ENCODE assay signal across 8 mouse cellular contexts in the genomic region with DNA sequence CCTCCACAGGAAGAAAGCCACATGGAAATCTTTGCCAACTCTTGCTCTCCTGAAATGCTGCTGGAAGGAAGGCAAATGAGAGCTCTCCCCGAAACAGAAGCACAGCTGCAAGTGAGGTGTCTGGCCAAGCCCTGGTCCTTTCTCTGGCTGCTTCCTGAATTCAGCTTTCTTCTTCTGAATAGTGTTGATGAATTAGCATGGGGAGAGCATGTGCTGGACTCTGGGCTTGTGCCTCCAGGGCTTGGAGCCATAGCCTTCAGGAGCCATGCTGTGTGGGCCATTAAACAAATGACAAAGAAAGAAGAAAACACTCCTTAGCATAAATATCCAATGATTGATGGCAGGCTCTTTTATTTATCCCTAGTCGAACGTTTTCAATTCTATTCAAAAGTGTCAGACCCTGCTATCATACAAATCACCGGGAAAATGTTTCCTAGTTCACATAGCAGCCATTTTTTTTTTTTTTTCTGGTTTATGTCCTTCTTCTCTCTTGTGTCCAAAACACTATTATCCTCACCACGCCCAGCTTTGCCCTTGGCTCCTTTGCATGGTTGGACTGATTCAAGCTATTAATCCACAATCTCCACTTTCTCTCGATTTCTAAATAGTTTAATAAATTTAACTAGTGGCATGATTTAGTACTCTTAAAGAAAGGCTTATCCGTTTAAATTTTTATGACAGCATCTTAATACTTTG.
DNase-seq lines count a peak whose midpoint lies in the region; ATAC-seq and TF ChIP-seq lines count a peak whose summit lies in the region.

No protein-coding gene starts in this region.

- intact Hi-C loops in left cerebral cortex, postnatal 25 days (cut with DNase I), result no loop called here
- intact Hi-C loops in heart, postnatal 25 days (cut with DNase I), result no loop called here

- H3K27me3 ChIP-seq in lung, postnatal 0 days (replicated peaks; ENCODE audit: insufficient read depth, low read length), result no peaks in the 10 kb centered on the region

- TF ChIP-seq EP300 in lung, postnatal 0 days (IDR thresholded peaks at IDR 0.05), result no peak

- DNase-seq in Muller cell, postnatal 12 days (ENCODE audit: inconsistent ontology term), result peak; percentile 85
- peak; percentile 33 for DNase-seq in cerebellum, adult 9-10 months
- DNase-seq in frontal cortex, postnatal 14 days (ENCODE audit: low spot score in 2 of 2), result peak; percentile 12 to 41
- peak; percentile 26 to 76 for DNase-seq in left cerebral cortex, postnatal 25 days (ENCODE audit: low spot score in 2 of 2)
- DNase-seq in right cerebral cortex, postnatal 14 days, result peak; percentile 11
- no peak for DNase-seq in thymus, postnatal 25 days
- DNase-seq in lung, postnatal 0 days (ENCODE audit: low spot score), result no peak
- DNase-seq in heart, postnatal 25 days (ENCODE audit: low spot score), result no peak

- H3K27ac ChIP-seq in lung, postnatal 0 days (ENCODE audit: low read length), result no peak overlapping the region

- H3K4me3 ChIP-seq in lung, postnatal 0 days (ENCODE audit: low read depth, low read length), result no peak overlapping the region

- TF ChIP-seq CTCF in lung, postnatal 0 days (IDR thresholded peaks at IDR 0.05), result no peak

- WGBS in lung, postnatal 0 days, result 36% methylated on average over 7 of the region's 7 CpGs

- H3K9me3 ChIP-seq in lung, postnatal 0 days (ENCODE audit: low read length), result no peaks in the 10 kb centered on the region

- no peak overlapping the region for H3K9ac ChIP-seq in lung, postnatal 0 days (replicated peaks; ENCODE audit: low read depth)

- no peaks in the 10 kb centered on the region for H3K4me1 ChIP-seq in lung, postnatal 0 days (ENCODE audit: insufficient read depth, low read depth, low read length)

- H3K36me3 ChIP-seq in lung, postnatal 0 days (ENCODE audit: insufficient read depth, low read length), result no peaks in the 10 kb centered on the region

- no peak overlapping the region for H3K4me2 ChIP-seq in lung, postnatal 0 days (replicated peaks; ENCODE audit: low read depth, low read length)

- no peak for ATAC-seq in lung, postnatal 0 days

Comparison
In these comparisons a context has a peak if more than half of its experiments do, and no peak if none do; other contexts are left out.
1. DNase-seq: peak in Muller cell, postnatal 12 days (single experiment), cerebellum, adult 9-10 months (single experiment), frontal cortex, postnatal 14 days (2 of 2), left cerebral cortex, postnatal 25 days (2 of 2) and right cerebral cortex, postnatal 14 days (single experiment); none in thymus, postnatal 25 days (single experiment), lung, postnatal 0 days (single experiment) and heart, postnatal 25 days (single experiment).